Mouse (Mus musculus) frontal cortex, adult 2 months (tissue): ENCODE data around the gene Arhgap29. TPM values are rescaled to one million over a fixed set of nuclear protein-coding genes. Genes with fewer than 3 reads are reported as not detected.

ENCODE experiments used
- DNase-seq, 2 experiments: peaks; one replicate each; pipeline ENCODE4 v3.0.0; 2022; ENCODE audit warnings: low spot score in 1 of 2; ENCODE audit errors: extremely low spot score in 1 of 2
- polyA plus RNA-seq: library from polyadenylated mRNA; depleted of rRNA; stranded (reverse); fragments of >200 nt; gene quantifications from 2 replicates; pipeline ENCODE4 v1.2.3, GENCODE M21; 2012

The Arhgap29 gene
- polyA plus RNA-seq, 1 experiment = 20.3 TPM

DNA sequence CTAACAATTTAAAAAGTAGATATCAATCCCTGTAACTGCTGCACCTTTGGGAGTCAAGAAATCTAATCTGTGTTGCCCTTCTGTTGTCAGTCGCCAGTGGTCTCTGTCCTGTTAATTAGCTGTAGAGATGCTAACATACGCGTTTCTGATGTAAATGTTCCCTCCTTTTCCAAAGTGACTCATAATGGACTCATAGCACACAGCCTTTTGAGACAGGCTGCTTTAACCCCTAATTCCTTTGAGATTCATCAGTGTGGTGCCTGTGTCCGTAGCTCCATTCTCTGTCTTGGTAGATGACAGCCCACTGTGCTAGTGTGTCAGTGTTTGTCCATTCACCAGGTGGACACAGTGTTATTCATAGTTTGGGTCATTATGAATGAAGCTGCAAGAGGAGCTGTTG is 42.8 kb downstream of the Arhgap29 start:
- no peak for DNase-seq

DNA sequence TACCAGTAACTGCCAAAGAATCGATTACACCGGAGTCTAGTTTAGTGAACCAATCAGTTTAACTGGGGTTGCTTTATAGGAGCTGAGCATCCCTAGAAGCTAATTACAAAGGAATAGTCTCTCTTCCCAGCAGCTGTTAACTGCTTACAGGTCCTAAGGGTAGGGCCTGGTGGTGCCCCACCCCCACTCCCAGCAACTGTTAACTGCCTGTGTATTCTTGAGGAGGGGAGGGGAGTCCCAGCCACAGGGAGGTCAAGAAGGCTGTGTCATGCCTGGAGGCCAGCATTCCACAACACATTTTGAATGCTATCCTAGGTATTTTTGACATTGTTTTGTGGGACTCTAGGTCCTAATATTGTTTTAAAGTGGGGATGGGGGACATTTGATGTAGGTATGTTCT is 47.6 kb downstream of the Arhgap29 start:
- DNase-seq = no peak

DNA sequence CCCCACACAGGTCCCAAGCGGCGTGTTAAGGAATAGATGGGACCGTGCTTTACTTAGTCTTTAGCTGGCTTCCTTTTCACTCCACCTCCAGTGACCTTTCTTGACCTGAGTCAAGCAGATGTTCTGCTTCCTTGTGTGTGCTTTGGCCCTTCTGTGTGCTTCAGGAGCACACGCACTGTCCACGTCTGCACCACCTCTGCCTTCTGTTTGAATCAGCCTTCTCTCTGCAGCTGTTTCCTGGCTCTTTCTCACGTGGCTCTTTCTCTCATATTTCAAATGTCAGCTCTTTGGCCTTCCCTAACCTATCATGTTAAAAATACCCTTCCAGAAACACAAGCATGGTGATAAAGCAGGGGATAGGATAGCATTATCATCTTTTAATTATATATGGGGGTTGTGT is 49.2 kb downstream of the Arhgap29 start:
- no peak for DNase-seq

DNA sequence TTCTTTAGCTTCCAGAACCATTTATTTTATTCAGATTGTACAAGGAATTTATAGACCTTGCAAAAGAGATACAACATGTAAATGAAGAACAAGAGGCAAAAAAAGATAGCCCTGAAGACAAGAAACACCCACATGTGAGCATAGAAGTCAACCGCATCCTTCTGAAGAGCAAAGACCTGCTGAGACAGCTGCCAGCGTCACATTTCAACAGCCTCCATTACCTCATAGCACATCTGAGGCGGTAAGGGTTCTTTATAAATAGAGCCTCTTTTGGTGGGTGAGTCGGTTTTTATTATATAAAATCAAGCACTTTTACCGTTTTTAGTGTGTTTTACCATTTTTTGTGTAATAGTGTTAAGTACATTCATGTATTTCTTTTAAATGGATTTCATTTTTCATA is 57.5 kb downstream of the Arhgap29 start:
- no peak for DNase-seq

DNA sequence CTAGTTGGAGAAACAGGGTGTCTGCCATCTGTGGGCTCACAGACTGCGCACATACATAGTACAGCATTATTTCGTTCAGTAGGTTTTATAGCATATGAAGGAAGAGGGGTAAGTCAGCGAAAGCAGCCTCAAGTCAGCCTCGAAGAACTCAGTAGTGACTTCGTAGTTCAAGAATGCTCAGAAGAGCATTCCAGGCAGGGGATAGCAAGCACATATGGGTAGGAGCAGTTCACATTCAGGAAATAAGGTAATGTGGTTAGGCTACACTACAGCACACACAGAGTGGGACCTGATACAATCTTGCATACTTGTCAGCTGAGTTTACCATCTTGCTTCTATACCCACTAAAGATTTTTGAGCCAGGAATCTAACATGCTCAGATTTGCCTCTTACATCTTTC is 58.0 kb downstream of the Arhgap29 start:
- DNase-seq = no peak

DNA sequence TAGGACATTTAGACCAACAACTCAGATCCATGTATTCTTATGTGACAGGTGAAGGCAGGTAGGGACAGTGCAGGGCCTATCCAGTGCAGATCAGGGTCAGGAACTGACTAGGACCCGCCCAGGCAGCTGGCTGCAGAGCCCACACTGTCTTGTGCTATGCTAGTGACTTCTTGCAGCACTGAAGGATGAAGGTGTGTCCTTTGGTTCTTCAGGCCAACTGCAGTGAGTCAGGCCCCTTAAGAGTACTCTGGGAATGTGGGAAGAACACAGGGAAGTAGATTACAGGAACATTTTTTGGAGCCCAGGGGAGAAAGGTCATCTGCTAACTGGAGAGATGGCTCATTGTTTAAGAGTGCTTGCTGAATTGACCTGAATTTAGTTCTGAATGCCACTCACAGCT is 60.1 kb downstream of the Arhgap29 start:
- no peak for DNase-seq

DNA sequence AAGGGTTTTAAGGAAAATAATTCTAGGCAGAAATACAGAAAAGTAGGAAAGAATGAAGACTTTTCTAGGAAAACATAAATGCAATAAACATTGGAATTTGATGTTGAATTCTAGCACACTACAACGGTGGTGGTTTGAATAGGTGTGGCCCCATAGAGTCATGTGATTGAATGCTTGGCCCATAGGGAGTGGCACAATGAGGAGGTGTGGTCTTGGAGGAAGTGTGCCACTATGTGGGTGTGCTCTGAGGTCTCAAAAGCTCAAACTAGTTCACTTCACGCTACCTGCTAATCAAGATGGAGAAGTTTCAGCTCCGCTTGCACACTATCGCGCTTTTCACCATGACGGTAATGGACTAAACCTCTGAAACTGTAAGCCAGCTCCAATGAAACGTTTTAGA is 66.1 kb downstream of the Arhgap29 start:
- DNase-seq = no peak

DNA sequence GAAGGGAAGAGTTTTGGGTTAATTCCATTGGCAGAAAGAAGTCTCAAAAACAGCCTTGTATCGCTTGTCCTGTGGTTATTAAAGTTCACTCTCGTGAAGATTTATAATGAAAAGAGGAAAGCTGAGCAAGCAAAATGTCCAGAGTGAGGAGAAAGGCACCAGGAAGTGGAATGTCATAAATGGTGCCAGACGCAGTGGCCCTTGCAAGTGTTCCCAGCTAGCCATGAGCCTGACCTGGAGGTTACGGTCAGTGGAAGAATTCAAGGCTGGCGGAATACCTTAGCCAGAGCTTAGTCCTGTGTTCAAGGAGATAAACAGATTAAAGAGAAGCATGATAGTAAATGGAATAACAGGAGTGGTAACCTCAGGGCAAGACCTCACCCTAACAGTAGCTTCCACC is 66.8 kb downstream of the Arhgap29 start:
- DNase-seq = no peak

DNA sequence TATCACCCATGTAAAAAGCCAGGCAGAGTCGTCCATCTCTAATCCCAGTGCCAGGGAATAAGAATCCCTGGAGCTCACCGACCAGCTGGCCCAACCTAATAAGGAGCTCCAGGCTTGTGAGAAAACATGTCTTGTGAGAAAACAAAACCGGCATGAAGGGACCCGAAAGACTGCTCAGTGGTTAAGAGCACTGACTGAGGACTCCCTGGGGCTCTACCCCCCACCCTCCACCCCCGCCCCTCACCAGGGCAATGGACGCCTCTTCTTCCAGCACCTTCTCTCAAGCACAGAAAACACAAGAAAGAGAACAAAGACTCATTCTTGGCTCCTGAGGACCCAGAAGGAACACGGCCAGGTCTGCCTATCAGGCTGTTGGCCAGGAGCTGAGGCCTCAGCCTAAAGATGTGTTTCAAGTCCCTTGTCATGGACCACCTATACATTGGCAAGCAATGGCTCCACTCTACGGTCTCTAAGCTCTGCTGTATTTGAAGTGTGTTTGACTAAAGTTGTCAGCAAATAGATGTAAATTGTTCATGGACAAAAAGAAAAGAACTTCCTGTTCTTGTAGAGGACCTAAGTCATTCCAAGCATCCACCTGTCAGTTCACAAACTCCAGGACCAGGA is 68.8 kb downstream of the Arhgap29 start:
- no peak for DNase-seq

DNA sequence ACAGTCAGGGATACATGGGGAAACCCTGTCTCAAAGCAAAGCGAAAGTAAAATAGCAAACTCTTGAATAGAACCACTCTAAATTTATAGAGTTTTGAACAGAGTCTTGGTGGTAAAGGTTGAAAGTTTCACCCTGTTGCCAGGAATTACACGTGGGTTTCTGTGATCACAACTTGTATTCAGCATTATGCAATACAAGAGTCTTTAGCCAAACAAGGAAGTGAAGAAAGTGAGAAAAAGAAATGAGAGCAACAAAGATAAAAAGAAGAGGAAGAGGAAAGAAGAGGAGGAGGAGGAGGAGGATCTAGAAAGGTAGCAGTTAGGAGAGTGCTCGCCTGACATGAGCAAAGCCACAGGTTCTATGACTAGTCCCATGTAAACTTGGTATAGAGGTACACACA is 70.0 kb downstream of the Arhgap29 start:
- DNase-seq = no peak

DNA sequence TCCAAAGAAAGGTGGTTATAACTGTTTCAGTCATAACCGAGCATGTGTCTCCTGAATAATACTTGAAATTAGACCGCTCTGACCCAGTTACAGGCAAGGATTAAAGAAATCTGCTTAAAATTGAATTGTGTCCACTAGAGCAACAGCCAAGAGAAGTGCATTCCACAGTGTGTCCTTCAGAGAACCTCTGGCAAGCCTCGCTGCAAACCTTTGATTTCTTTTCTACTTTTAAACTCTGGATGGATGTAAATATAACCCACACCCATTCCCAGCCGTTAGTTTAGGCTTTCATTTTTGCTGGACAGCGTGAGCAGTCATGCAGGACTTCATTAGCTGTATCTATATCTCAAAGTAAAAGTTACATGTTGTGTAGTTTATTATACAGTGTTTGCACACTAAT is 74.3 kb downstream of the Arhgap29 start:
- DNase-seq = no peak

DNA sequence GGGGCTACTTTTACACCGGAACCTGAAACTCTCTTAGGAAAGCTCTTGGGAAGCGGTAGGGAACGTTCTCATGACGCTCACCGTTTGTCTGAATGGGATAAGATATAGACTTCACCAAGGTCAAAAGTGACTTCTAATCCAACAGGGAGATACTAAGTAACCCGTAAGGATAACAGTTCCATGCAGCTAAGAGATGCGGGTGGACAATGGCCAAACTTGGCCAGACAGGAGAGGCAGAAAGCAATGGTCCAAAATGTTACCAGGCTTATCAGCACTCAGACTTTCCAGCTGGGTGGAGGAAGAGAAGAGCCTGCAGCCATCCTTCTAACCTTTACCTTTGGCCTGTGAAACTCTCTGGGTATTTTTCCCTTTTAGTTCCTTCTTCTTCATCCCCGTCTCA is 75.4 kb downstream of the Arhgap29 start:
- DNase-seq = no peak

DNA sequence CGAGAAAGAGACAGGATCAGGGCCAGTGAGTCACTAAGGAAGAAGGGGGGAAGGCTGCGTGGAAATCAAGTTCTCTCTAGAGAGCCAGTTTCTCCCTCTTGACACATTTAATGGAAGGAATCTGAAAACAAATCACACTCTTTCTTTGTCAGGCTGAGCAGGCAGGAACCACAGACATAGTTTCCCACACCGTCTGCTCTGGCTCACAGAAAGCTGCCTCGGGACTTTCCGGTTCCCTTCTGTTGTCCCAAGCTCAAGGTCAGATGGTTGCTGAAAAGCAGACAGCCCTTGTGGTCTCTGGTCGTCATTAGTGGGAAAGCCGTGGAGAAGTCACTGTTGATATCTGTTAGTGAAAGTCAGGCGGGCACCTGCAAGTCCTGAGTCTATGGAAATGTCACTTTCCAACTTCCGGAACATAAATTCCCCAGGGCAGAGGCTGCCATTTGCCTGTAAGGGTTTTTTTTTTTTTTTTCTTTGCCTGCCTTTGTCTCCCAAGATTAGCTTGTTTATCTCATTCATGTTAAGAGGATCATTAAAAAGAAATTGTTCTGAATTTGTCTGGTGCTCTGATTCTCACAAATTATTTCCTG is 81.0 kb downstream of the Arhgap29 start:
- no peak for DNase-seq

DNA sequence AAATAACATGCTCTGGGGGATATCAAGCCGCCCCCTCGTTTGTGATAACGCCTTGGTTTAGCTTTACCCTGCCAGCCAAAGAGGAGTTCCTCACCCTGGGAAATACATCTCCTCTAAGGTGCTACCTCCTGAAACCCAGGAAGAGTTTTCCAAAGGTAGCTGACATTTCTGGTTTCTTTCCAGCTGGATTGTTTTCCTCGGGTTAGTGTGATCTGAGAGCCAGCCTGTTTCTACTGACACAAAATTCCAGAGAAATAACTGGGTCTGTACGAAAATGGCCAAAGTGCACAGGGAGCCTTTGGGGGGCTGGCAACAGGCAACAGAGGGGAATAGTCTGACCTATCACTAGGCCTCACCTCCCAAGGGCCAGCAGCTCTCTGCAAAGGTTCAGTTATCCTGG is 81.9 kb downstream of the Arhgap29 start:
- no peak for DNase-seq

DNA sequence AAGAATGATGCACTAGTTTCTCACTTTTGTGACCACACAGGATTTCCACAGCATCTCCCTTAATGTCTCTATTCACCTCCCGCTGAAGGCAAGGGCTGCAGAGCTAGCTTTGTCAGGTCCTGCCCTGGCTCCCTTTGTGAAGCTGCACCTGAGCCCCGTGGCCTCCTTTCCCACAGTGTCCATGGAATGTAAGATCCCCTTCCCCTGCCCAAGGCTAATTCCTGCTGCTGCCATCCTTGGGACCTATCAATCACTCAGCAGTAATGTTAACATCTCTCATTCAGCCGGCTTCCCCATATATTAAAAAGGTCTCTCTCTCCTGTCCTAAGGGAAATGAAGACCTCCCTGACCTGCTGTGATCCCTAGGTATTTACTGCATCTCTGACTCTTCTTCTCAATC is 82.8 kb downstream of the Arhgap29 start:
- DNase-seq = no peak

DNA sequence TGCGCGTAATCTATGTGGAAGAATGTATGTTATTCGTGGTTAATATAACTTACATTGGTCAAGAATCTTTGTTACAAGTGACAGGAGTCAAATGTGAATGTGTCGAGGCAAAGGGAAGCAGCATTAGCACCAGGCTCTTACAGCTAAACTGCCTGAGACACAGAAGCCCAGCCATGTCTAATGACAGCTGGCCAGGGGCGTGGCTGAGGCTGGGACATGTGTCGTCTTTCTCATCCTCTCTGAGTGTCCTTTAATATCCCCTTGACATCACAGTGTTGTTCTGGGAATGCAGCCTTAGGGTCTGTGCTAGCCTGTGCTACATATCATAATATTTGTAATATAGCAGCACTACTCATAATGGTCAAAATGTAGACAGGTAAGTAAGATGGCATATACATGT is 88.2 kb downstream of the Arhgap29 start:
- DNase-seq = no peak

DNA sequence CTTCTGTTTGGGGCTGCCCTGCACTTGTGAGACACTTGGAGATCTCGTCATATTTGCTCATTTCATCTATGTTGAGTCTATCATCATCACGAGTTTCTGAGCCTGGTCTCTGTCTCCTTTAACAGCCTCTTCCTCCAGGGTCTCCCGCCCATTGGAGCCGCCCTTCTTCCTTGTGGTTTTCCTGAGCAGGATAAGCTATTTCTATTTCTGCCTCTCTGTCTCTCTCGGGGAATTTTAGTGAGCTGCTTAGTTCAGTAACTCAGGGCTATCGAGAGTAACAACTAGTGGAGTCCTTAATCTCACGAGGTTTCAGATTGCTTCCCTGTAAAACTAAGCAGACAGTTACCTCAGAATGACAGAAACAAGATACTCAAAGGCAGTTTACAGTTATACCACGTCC is 90.8 kb downstream of the Arhgap29 start:
- DNase-seq = no peak

DNA sequence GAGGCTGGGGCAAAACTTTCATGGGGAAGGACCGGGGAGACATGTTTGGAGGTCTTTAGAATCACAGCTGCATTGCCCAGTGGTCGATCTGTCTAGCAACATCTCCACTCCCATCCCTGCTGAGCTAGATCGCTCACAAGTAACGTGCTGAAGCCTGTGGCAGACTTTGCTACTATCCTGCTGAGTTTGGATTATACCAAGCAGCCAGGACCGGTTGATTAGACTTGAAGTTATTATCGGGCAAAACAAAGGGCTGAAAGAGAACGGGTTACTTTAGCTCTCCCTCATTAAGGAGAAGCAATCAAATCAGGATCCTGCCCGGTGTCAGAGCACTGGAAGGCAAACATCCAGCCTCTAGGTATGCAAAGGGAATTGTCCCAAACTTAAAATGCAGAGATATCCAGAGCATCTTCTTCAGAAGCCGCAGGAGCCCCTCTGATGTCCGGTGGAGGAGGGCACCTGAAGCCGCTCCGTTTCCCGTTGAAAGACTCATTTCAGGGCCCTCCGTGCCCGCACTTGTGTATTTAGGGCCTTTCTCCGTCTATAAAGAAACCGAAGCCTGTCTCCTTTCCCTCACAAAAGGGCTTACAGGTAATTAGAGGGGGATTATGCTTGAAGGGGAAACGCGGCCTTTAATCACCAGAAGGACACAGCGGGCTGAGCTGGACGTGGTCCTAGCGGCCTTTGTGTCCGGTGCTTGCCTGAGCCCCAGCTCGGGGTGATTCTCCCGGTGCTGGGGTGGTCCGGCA is 91.6 kb downstream of the Arhgap29 start, which contains the start of gene Abca4:
TSS of gene Abca4 (plus strand) at position 645 of the 749 bp plus-strand sequence.
- DNase-seq = no peak

DNA sequence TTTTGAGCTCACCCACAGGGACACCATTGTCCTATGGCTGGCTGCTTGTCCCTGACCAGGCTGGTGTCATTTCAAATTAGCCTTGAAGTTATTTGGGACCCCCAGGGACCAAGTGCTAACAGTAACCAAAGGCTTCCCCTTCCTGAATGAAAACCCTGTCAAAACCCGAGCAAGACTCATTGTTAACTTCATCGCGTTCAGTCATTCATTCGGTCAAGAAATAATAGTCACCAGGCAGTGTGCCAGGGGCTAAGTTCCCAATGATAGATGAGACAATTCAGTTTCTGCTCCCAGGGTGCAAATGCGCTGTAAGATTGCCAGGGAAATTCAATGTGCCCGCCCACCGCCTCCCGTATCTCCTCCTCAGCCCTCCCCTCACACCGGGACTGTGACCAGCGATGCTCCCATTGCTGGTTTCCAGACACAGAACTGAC is 93.9 kb downstream of the Arhgap29 start:
- no peak for DNase-seq

DNA sequence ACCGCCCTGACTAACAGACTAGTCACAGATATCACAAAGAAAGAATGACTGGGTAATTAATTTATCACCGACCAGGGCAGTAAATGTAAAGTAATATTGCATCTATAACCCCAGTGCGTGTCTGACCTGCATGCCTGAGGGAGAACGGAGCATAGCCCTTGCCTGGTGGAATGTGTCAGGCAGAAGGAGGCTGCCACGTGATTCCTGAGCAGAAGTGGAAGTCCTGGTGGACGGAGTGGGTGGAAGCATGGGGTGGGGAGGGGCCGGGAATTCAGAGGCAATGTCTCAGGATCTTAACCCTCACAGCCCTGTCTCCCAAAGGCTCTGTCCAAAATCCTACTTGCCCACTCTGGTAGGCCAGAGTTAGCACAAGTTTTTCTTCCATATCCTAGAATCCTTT is 95.1 kb downstream of the Arhgap29 start:
- DNase-seq = no peak

DNA sequence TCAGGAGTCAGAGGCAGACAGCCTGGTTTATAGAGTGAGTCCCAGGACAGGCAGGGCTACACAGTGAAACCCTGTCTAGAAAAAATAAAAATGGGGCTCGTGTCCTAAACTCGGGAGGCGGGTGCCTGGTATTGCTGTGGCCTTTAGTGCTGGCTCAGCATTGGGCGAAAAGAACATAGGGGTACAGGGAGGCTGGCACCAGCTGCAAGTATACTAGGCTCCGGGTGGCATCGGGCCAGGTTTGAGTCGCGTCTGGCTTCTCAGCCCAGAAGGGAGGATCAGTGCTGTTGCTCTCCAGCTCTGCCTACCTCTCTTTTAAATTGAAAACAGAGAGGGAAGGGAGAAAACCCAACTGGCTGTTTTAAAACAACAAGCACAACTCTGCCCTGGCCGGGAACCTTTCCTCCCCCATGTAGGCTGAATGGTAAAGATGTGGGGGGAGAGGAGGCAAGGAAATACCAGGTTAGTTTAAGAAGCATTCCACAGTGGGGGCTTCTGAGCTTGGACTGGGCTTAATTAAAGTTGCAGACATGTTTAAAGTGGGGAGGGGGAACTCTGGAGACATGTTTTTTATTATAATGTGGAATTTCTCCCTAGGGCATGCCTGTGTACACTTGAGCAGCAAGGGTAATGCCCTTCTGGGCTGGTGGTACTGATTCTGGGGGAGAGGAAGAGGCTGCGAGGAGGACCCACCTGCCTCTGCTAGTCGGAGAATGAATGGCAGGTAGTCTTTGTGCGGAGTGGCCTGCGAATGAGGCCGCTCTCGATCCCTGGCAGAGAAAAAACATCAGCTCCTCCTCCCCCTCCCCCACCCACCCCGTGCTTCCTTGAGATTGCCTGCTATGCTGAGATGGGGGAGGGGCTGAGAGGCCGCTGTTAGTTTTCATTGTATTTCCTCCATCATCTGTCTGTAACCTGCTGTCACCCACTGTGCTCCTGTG is 95.8 kb downstream of the Arhgap29 start:
- peak; percentile 29 to 77 for DNase-seq
